Mouse (Mus musculus): ENCODE data around the gene Fggy. TPM values are rescaled to one million over a fixed set of nuclear protein-coding genes. Genes with fewer than 3 reads are reported as not detected.
A peak's percentile ranks its signal among the peaks of the same experiment; 100 is the strongest.

Fggy gene
- total RNA-seq, 2 experiments from 2014 or later: 9.5 to 13.2 TPM

DNA sequence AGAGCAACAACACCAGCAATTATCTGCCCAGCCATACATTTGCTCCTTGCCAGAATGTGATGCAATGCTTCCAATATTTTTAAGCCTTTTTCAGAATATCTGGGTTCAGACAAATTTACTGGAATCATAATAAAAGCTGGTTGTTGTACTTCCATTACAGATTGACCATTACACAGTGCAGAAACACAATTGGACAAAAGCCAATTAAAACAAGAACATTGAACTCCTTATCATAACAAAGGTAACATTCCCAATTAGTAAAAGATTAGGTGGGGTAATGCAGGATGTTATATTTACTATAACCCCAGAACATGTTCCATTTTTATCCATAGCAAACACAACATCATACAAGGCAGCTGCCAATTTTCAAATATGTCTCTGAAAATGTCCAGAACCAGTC lies 396.0 kb downstream of the Fggy start:
- no peak for DNase-seq (ENCODE audit: low spot score in 2 of 2)

DNA sequence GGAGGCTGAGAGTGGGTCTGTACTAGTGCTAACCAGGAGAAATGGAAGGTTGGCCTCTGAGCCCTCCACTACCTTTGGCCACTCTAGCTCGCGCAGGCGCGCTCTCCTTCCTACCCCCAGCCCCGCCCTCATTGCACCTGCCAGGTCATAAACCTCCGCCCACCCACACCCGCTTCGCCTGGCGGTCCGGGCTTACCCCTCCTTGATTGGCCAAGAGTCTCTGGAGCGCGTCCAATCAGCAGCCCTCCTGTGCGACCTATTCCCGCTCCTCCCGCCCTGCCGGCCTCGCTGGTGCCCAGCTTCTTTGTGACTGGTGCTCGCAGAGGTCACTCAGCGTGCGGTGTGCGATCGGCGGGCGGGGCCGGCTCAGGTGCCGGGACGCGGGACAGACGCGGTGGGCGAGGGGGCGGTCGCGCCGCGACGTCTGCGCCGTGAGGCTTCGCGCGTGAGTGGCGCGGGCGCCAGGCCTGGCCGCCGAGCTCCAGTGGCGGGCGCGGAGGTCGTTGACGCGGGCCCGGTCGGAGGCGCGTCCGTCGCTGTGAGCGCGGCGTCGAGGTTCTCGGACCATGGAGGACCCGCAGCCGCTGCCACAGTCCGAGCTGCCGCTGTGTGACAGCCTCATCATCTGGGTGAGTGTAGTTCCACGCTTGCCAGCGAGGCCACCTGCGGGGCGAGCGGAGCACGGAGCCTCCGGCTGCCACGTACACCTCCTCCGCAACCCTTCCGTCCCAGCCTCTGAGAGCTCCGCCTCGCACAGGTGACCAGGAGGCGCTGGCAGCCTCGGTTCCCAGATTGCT lies 409.8 kb downstream of the Fggy start, which contains the start of gene Hook1:
Gene Hook1, plus strand, starts transcription at position 313 of the 797 bp plus-strand sequence.
- DNase-seq (ENCODE audit: low spot score in 2 of 2): peak; percentile 85 to 91

All from layer of hippocampus, postnatal 14 days (tissue).